Mouse (Mus musculus): Measurements from ENCODE around the gene Prdm2.

Prdm2 gene

DNA sequence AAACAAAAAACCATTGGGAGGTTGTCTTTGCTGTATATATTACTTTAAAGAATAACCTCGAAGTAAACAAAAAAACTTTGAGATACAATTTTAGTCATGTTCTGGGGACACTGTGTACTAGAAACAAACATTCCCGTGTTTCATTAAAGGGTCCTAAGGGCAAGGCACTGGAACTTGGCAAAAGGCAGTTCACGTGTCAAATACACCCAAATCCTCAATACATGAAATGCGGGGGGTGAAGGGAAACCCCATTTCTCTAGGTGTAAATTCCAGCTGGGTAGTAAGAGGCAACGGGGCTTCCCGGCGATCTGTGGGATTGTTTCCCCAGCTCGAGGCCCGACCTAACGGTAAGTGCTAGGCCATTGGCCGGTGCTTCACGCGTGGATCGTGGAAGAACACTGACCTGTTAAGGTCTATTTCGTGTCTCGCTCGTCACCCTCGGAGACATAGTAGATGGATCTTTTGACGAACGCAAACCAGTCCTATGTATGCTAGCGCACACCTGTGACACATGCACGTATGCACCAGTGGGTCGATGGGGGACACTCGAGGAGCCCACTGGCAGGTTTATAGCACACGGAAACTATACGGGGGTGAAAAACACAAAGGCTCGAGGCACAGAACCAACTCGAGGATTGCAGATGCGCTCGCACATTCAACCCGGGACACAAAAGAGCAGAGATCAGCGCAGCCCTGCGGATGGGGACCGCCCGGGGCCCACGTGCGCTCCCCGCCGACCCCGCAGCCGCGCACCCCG lies 1.0 kb downstream of the Prdm2 start:
- DNase-seq (ENCODE audit: low read depth in 2 of 2, low spot score in 2 of 2): peak; percentile 32 to 51

- DNase-seq (ENCODE audit: low read depth in 2 of 2, low spot score in 2 of 2): no peak
These were observed 2.8 kb downstream of the Prdm2 start for GRCm38 (mm10) chr4:143209997-143210396.

GRCm38 (mm10) chr4:143202653-143203052 lies 10.1 kb downstream of the Prdm2 start:
- DNase-seq (ENCODE audit: low read depth in 2 of 2, low spot score in 2 of 2): no peak

- no peak for DNase-seq (ENCODE audit: low read depth in 2 of 2, low spot score in 2 of 2)
These were observed 14.4 kb downstream of the Prdm2 start for GRCm38 (mm10) chr4:143198371-143198770.

GRCm38 (mm10) chr4:143197845-143198356 lies 14.9 kb downstream of the Prdm2 start:
- DNase-seq (ENCODE audit: low read depth in 2 of 2, low spot score in 2 of 2): no peak

- DNase-seq (ENCODE audit: low read depth in 2 of 2, low spot score in 2 of 2): no peak
These were observed 18.5 kb downstream of the Prdm2 start for GRCm38 (mm10) chr4:143194328-143194727.

DNA sequence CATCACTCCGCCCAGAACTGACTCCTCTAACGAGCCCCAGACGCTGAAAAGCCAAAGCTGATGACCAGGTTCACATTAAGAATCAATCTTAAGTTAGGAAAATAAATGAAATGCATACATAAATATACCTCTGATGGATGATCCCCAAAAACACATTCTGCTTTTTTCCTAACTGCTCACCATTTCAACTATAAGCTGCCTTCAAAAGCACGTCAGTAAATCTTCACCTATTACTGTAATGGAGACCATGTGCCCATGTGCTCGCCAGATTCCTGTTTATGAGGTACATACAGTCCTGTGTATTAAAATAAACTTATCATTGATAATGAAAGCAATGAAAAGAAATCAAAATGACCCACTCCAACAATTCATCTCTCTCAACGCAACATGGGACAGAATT lies 19.6 kb downstream of the Prdm2 start:
- DNase-seq (ENCODE audit: low read depth in 2 of 2, low spot score in 2 of 2): no peak

GRCm38 (mm10) chr4:143191783-143192182 lies 21.0 kb downstream of the Prdm2 start:
- no peak for DNase-seq (ENCODE audit: low read depth in 2 of 2, low spot score in 2 of 2)

DNA sequence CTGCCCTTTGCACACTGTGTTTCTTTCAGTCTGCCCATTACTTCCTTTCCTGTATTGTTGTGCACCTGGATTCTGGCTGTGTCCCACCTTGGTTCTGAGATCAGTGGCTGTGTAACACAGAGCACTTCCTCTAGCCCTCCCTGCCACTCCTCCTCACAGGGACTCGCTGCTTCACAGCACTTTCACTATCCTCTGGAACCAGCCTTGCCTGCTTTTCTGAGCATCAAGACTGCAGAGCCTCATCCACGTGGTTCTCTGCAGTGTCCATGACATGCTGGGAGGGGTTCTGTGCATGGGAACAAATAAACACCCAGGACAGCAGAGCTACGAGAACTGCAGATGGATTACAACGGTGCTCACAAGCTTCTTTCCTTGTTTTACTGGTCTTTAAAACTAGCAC lies 22.1 kb downstream of the Prdm2 start:
- DNase-seq (ENCODE audit: low read depth in 2 of 2, low spot score in 2 of 2): no peak

- DNase-seq (ENCODE audit: low read depth in 2 of 2, low spot score in 2 of 2): no peak
These were observed 24.1 kb downstream of the Prdm2 start for GRCm38 (mm10) chr4:143188571-143189191.

- DNase-seq (ENCODE audit: low read depth in 2 of 2, low spot score in 2 of 2): no peak
These were observed 26.7 kb downstream of the Prdm2 start for GRCm38 (mm10) chr4:143186066-143186465.

DNA sequence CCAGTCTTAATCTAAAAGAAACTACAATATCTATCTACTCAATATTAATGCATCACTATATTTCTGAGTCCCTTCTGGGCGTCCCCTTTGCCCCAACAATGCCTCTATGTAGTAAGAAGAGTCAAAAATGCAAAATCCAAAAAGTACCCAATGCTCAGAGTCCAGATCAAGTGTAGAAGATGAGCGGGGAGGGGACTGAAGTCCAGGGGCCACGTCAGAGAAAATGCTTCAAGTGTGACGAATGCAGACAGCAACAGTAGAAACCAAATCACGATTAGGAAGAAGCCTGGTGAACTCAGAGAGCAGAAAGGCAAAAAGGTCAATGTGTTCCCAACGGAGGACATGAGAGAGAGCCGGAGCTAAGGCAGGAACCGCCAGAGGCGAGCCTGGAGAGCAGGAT lies 27.3 kb downstream of the Prdm2 start:
- DNase-seq (ENCODE audit: low read depth in 2 of 2, low spot score in 2 of 2): no peak

DNA sequence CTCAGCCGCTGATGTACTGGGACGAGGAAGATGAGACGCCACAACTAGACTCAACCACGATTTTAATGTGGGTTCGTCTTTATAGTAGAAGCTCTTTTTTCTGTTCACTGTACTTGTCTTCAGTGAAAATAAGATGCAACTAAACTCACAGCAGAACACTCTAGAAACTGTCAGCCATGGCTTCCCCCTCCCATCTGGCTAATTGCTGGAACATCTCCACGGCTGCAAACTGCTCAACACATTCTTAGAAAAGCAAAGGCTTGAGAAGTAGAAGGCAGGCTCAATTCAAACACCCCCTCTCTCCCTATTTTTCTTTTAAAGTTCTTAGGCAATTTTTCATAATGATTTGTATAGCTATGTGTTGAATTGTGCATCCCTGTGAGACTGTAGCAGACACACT lies 29.7 kb downstream of the Prdm2 start:
- no peak for DNase-seq (ENCODE audit: low read depth in 2 of 2, low spot score in 2 of 2)

GRCm38 (mm10) chr4:143180731-143181130 lies 32.1 kb downstream of the Prdm2 start:
- no peak for DNase-seq (ENCODE audit: low read depth in 2 of 2, low spot score in 2 of 2)

DNA sequence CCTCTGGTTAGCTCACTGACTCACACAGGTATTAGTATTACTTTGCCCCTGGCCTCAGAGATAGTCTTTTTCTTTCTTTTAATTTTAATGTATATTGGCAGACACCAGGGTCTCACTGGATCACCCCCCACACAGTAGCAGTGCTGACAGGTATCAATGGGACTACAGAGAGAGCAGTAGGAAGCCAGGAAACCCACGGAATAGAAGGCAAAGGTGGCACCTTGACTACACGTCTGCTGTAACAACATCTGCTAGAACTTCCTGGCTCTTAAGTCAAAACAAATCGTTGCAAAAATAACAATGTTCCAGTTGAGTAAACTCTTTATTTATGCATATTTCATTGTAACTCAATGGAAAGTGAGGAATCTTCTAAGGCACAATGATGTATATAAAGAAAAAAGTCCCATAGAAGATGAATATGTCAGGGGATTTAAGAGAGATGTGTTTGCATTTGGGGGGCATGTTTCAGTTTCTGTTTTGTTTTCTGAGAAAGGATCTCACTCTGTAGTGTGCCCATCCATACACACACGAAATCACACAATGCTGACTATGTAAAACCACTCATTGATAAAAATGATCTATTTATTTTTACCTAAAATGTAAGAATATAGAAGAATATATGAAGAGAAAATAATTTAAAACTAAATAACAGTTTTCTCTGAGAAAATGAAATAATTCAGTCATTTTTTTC lies 41.0 kb downstream of the Prdm2 start:
- DNase-seq (ENCODE audit: low read depth in 2 of 2, low spot score in 2 of 2): no peak

- no peak for DNase-seq (ENCODE audit: low read depth in 2 of 2, low spot score in 2 of 2)
These were observed 42.5 kb downstream of the Prdm2 start for GRCm38 (mm10) chr4:143170290-143170689.

DNA sequence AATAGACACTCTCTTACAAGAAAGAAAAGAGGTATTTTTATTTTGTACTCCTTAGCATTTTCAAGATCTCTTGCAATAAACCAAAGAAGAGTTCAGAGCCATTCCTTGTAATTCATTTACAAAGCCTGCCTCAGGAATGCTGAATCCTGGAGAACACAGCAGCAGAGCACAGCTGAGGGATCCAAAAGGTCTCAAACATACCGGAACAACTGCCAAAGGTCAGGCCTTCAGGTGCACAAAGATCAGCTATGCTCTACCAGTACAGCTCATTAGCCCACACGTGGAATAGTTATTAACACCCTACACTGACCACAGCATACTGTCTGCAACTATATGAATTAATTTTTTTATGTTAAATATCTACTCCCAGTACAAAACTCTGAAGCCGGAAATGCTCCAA lies 44.7 kb downstream of the Prdm2 start:
- DNase-seq (ENCODE audit: low read depth in 2 of 2, low spot score in 2 of 2): no peak

DNA sequence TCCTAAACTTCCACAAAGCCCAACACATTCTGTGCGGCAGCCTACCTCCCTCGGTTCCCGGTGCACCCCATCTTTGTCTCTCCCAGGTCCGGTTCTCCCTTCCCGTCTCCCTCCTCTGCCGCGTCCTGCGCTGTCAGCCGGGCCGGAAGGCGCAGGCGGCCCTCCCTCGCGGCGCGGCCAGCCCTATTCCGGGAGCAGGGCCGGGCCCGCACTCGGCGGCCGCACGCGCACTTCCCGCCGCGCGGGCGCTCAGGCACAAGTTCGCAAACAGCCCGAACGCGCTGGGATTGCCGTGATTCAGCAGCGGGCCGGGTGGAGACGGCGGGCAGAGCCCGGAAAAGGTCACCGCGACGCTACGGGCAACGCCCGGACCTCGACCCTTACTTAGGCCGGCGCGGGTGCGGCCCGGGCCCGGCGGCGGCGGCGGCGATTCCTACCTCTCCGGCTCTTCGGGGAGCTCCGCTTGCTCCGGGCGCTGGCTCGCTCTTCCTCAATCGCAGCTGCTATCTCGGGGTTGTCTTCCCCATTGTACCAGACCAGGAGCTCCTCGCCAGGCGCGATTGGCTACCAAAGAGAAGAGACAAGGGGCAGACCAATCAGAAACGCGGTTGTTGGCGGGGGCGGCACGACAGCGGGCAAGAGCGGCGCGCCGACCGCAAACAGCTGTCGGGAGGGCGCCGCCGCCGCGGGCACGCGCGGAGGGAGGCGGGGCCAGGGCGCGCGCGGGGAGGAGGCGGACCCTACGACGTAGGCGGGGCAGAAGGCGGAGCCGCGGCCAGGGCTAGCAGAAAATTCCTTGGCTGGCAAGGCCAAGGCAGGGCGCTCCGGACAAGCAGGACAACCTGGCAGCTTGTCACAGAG lies 50.9 kb downstream of the Prdm2 start:
- peak; percentile 98 to 99 for DNase-seq (ENCODE audit: low read depth in 2 of 2, low spot score in 2 of 2)

- no peak for DNase-seq (ENCODE audit: low read depth in 2 of 2, low spot score in 2 of 2)
These were observed 52.0 kb downstream of the Prdm2 start for GRCm38 (mm10) chr4:143160826-143161225.

DNA sequence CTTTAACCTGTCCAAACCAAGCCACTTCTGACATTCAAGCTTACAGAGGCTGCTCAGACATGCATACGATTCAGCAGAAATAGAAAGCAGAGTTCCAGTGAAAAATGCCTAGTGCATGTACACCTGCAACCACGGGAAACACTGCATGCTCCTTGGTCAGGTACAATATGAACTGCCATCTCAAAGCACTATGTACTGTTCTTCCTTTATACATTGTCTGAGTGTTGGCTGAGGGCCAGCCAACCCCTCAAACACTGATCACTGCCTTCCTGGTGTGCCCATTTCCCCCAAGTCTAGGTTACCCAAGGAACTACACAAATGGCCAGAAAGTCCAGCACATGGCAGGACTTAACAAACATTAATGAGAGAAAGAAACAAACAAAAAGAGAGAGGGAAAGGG lies 53.5 kb downstream of the Prdm2 start:
- no peak for DNase-seq (ENCODE audit: low read depth in 2 of 2, low spot score in 2 of 2)

DNA sequence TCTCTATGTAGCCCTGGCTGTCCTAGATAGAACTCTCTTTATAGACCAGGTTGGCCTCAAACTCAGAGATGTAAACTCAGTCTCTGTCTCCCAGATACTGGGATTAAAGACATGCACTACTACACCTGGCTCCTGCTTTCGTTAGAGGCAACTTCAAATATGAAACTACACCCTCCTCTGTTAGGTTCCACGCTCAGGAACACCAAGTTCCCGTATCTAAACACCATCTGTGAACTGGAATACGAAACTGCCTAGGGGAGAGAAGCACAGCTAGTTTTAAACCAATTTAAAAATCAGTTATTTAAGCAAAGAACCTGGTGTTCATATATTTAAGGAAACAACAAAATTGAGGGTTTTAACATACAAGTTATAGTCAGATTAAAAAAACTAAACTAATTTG lies 56.9 kb downstream of the Prdm2 start:
- no peak for DNase-seq (ENCODE audit: low read depth in 2 of 2, low spot score in 2 of 2)

All from CD8-positive naive resting alpha-beta T cell, adult 2 months (primary cell).